Mouse (Mus musculus) ES-Bruce4 (cell line): Measurements from ENCODE around the gene Siah2. TPM values are rescaled to one million over a fixed set of nuclear protein-coding genes. Genes with fewer than 3 reads are reported as not detected.

Source experiments
- H3K27ac ChIP-seq: 2 replicates; pipeline ENCODE4 v1.5.1; 2012; ENCODE audit warnings: low read length, inconsistent platforms; ENCODE audit not compliant: insufficient read depth
- H3K27me3 ChIP-seq: 2 replicates; pipeline ENCODE4 v1.6.1; 2012; ENCODE audit warnings: mild to moderate bottlenecking, low read length, inconsistent platforms; ENCODE audit not compliant: control insufficient read depth, poor library complexity, insufficient read depth, severe bottlenecking
- H3K36me3 ChIP-seq: 2 replicates; pipeline ENCODE4 v1.6.1; 2012; ENCODE audit warnings: inconsistent platforms, mild to moderate bottlenecking, low read length, moderate library complexity; ENCODE audit not compliant: control insufficient read depth, poor library complexity, insufficient read depth, severe bottlenecking
- H3K4me1 ChIP-seq: one replicate; pipeline ENCODE4 v1.8.1; 2011; ENCODE audit warnings: low read length; ENCODE audit not compliant: control insufficient read depth, insufficient read depth
- H3K4me3 ChIP-seq: 2 replicates; pipeline ENCODE4 v1.5.1; 2011; ENCODE audit warnings: low read depth, mild to moderate bottlenecking, low read length
- H3K9ac ChIP-seq: 2 replicates; pipeline ENCODE4 v1.6.1; 2012; ENCODE audit warnings: low read depth, mild to moderate bottlenecking, inconsistent platforms; ENCODE audit not compliant: poor library complexity, severe bottlenecking
- H3K9me3 ChIP-seq: replicated peaks from 2 replicates; pipeline ENCODE4 v1.6.1; 2012; ENCODE audit warnings: mild to moderate bottlenecking, low read length, inconsistent platforms; ENCODE audit not compliant: control insufficient read depth, poor library complexity, insufficient read depth, severe bottlenecking
- CTCF ChIP-seq: IDR thresholded peaks from one replicate; pipeline ENCODE4 v1.8.1; 2011; ENCODE audit warnings: low read depth, low read length
- EP300 ChIP-seq: IDR thresholded peaks from 2 replicates; pipeline ENCODE4 v1.6.1; 2011; ENCODE audit warnings: low read depth, low read length; ENCODE audit not compliant: insufficient read depth
- POLR2A ChIP-seq: IDR thresholded peaks from one replicate; pipeline ENCODE4 v1.8.1; 2011; ENCODE audit warnings: low read length; ENCODE audit not compliant: insufficient read depth
- polyA plus RNA-seq: library from polyadenylated mRNA; stranded (reverse); fragments of >200 nt; gene quantifications from 2 replicates; pipeline ENCODE4 v1.2.4, GENCODE M21; 2011; ENCODE audit warnings: low read depth; ENCODE audit not compliant: missing spikeins, insufficient read depth, insufficient read length

Gene Siah2
- polyA plus RNA-seq: 7.1 and 8.9 TPM in 2 replicates

DNA sequence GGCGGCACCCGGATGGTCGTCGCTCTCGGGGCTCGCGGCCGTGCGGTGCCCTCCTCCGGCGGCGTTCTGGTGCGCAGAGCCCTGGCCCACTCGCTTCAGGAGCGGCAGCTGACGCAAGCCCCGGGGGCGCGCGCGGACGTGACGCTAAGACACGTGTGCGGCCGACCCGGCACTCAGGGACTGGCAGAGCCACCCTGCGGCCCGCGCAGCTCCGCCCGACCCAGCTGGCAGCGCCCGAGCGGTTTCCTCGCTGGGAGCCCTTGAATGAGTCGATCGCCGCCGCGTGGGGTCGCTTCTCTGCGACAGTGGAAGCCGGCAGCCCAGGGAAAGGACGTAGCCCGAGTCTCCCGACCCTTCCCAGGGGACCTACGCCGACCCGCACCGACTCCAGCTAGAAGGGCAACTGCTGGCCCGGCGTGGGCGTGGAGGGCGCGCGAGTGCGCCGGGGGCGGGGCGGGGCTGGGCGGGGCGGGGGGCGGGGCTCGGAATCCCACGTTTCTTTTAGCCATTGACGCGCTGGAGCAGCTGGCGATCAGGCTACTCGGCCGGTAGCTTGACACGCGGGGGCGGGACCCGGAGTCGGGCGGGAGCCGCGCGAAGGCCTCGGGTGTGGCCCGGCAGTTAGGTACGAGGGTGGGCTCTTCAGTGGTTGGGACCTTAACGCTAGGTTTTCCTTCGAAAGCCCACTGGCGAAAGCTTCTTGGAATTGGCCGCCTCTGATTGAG, at the start of gene Siah2:
Gene Siah2 (minus strand): TSS at position 404 of the 725 bp plus-strand sequence.
- Histone ChIP-seq H3K27me3 (peaks cover 14% of the 10 kb centered on the region), H3K9me3 (no peaks in the 10 kb centered on the region), H3K27ac (no peak within 1 kb of the TSS), H3K36me3 (no peaks in the 10 kb centered on the region), H3K4me3 (peak within 1 kb of the TSS; percentile 91), H3K9ac (peak within 1 kb of the TSS; percentile 81), H3K4me1 (no peaks in the 10 kb centered on the region)
- TF ChIP-seq EP300: no peak
- TF ChIP-seq POLR2A: no peak
- TF ChIP-seq CTCF: no peak

DNA sequence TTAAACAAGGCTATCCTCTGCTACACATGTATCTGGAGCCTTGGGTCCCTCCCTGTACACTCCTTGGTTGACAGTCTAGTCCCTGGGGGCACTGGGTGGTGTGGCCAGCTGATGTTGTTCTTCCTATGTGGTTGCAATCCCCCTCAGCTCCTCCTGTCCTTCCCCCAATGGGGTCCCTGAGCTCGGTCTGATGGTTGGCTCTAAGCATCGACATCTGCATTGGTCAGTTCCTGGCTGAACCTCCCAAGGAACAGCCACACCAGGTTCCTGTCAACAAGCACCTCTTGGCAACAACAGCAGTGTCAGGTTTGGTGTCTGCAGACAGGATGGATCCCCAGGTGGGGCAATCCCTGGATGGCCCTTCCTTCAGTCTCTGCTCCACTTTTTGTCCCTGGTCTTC, 47.3 kb upstream of the Siah2 start:
- Histone ChIP-seq H3K36me3 (no peaks in the 10 kb centered on the region), H3K27ac (no peak overlapping the region), H3K4me1 (no peaks in the 10 kb centered on the region), H3K9ac (no peak overlapping the region), H3K27me3 (no peaks in the 10 kb centered on the region), H3K9me3 (no peaks in the 10 kb centered on the region), H3K4me3 (no peak overlapping the region)
- no peak for TF ChIP-seq EP300
- TF ChIP-seq POLR2A: no peak
- no peak for TF ChIP-seq CTCF

DNA sequence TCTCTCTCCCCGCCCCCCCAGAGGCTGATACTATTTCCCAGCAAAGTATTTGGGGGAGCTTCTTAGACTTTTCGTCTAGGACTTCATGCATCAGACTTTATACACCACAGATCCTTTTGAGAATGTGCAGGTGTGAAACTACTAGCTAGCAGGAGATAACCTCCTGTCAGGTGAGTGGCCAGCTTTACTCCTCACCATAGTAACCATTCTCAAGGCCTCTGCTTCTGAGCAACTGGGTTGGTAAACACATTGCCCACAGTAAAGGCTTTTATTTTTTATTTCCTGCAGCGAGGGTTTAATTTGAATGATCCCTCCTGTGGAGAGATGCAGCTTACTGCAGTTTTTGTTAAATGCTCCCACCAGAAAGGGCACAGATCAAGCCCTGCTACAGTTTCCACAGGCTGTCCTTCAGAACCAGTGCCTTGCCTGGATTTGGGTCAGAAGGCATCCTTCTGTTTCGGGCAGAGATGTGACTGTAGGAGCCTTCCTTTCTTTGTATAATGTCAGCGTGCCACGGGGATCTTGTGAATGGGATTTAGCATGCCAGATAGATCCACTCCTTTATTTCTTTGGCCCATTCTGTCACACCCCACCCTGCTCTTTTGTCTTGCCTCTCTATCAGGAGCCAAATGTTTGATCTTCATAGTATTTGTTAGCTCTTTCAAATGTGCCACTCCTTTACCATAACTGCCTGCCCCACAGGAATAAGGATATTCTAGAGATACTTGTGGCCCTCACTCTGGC, 46.3 kb upstream of the Siah2 start:
- TF ChIP-seq POLR2A: no peak
- TF ChIP-seq CTCF: no peak
- Histone ChIP-seq H3K4me1 (no peaks in the 10 kb centered on the region), H3K27me3 (no peaks in the 10 kb centered on the region), H3K9me3 (no peaks in the 10 kb centered on the region), H3K27ac (no peak overlapping the region), H3K36me3 (no peaks in the 10 kb centered on the region), H3K9ac (no peak overlapping the region), H3K4me3 (no peak overlapping the region)

DNA sequence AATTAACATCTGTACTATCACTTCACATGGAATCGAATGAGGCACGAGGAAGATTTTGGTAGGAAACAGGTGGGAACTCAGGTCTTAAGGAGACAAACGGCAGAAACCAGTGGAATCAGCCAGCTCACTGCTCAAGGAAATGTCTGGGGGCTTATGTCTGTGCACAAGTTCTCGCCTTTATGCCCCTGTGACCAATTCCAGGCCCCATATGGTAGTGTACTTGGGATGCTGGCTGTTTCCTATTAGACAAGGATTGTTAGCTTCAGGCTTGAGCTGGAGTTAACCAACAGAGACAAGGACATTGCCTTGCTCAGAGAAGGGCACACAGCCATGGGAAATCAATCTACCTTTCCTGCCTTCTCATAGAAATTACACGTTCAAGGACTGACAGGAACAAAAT, 39.3 kb upstream of the Siah2 start:
- Histone ChIP-seq H3K9me3 (no peaks in the 10 kb centered on the region), H3K9ac (no peak overlapping the region), H3K36me3 (no peaks in the 10 kb centered on the region), H3K27ac (no peak overlapping the region), H3K27me3 (no peaks in the 10 kb centered on the region), H3K4me3 (no peak overlapping the region), H3K4me1 (no peaks in the 10 kb centered on the region)
- no peak for TF ChIP-seq EP300
- no peak for TF ChIP-seq CTCF
- TF ChIP-seq POLR2A: no peak

DNA sequence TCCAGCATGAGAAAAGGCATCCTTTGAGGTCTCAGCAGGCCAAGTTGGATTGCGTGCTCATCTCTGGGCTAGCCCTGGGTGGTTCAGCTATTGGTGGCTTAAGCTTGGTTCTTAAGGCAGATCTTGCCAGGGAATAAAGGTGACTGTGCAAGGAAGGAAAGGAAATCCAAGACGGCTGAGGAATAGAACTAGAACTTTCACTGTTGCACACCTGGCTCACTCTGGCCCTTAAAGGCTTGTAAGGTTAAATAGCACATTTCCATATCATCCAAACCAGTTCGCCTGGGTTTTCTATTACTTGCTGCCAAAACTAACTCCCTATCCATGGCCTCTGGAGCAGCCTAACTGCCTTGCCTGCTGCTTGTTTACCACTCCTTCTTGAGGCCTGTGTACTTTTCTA, 38.4 kb upstream of the Siah2 start:
- H3K27ac ChIP-seq: no peak overlapping the region

DNA sequence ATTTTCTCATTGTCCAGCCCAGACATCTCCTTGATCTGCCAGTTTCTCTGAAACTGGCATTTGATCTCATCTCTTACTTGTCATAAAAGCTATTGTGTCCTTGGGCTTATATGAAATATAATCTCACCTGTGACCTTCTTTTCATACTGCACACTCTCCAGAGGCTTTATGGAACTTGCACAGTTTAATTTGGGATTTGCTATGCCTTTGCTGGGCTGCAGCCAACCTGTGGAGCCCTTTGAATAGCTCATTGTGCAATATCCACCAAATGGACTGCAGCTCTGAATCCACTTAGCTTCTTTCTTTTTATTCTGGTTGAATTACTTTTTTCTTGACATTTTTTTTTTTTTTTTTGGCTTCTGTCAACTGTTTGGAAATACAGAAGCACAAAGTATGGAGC, 37.3 kb upstream of the Siah2 start:
- no peak for TF ChIP-seq POLR2A
- no peak for TF ChIP-seq CTCF
- TF ChIP-seq EP300: no peak

More for the DNA sequence above, 38.4 kb upstream of the Siah2 start:
- Histone ChIP-seq H3K4me3 (no peak overlapping the region), H3K4me1 (no peaks in the 10 kb centered on the region), H3K9ac (no peak overlapping the region), H3K36me3 (no peaks in the 10 kb centered on the region), H3K9me3 (no peaks in the 10 kb centered on the region), H3K27me3 (no peaks in the 10 kb centered on the region)
- TF ChIP-seq EP300: no peak
- TF ChIP-seq POLR2A: no peak
- no peak for TF ChIP-seq CTCF

More for the DNA sequence above, 37.3 kb upstream of the Siah2 start:
- no peak overlapping the region for H3K27ac ChIP-seq
- no peaks in the 10 kb centered on the region for H3K9me3 ChIP-seq
- no peaks in the 10 kb centered on the region for H3K27me3 ChIP-seq
- no peaks in the 10 kb centered on the region for H3K36me3 ChIP-seq
- no peak overlapping the region for H3K4me3 ChIP-seq
- H3K9ac ChIP-seq: no peak overlapping the region
- H3K4me1 ChIP-seq: no peaks in the 10 kb centered on the region
